In the genomic region with DNA sequence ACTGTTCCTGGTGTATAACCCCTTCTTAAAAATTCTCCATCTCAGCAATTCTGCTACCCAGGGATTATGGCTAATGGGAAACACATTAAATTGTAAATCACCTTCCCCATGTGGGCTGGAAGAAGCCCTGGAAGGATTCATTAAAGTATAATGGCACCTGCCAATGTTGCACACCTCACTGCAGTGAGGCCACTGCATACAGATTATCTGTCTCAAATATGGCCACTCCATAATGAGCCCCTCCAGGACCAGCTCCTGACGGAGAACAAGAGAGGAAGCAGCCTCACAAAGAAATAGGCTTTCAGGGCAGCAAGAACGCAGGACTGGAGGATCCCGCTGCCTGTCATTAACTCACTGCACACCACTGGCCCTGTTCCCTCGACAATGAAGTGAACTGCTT, we compare ENCODE assay signal across 24 mouse cellular contexts.
"Had no signal": no experiment of that assay in that cellular context is flagged by ENCODE, and none has a peak within 500 bp of the region (broad histone marks: within the 10 kb centered on the region; RNA-seq: fewer than 3 reads in every experiment).

No protein-coding gene starts in this region.

- H3K27me3 ChIP-seq: heart, embryonic 12.5 days; hindbrain, embryonic 12.5 days; intestine, embryonic 15.5 days; limb, embryonic 12.5 days had no signal

- H3K4me1 ChIP-seq: heart, embryonic 10.5 days; heart, embryonic 12.5 days; hindbrain, embryonic 10.5 days; hindbrain, embryonic 12.5 days; intestine, embryonic 15.5 days; limb, embryonic 10.5 days; limb, embryonic 12.5 days had no signal

- H3K27ac ChIP-seq: heart, adult 2 months; heart, embryonic 10.5 days; hindbrain, embryonic 10.5 days; hindbrain, embryonic 12.5 days; intestine, embryonic 15.5 days; layer of hippocampus, adult 2 months; left cerebral cortex, adult 2 months; limb, embryonic 10.5 days; limb, embryonic 12.5 days had no signal

- H3K4me2 ChIP-seq: heart, embryonic 12.5 days; hindbrain, embryonic 12.5 days; intestine, embryonic 15.5 days; limb, embryonic 12.5 days had no signal

- H3K9ac ChIP-seq: heart, embryonic 12.5 days; hindbrain, embryonic 12.5 days; intestine, embryonic 15.5 days; limb, embryonic 12.5 days had no signal

- DNase-seq: gastrocnemius, postnatal 14 days; gastrocnemius, postnatal 36 days; heart, adult 11 months; heart, adult 2 months; heart, postnatal 10 days; heart, postnatal 4 days; kidney, adult 18-20 months; kidney, adult 8-10 months; kidney, postnatal 10 days; kidney, postnatal 25 days; kidney, postnatal 4 days; liver had no signal

- H3K9me3 ChIP-seq: heart, embryonic 10.5 days; heart, embryonic 12.5 days; hindbrain, embryonic 10.5 days; hindbrain, embryonic 12.5 days; intestine, embryonic 15.5 days; limb, embryonic 10.5 days; limb, embryonic 12.5 days had no signal

- ATAC-seq: hindbrain, embryonic 16.5 days; inflammation-experienced regulatory T-cells, adult 6 months; intestine, embryonic 15.5 days; intestine, postnatal 0 days had no signal

- H3K4me3 ChIP-seq: heart, adult 2 months; heart, embryonic 10.5 days; heart, embryonic 12.5 days; hindbrain, embryonic 10.5 days; hindbrain, embryonic 12.5 days; intestine, embryonic 15.5 days; layer of hippocampus, adult 2 months; left cerebral cortex, adult 2 months; limb, embryonic 10.5 days; limb, embryonic 12.5 days had no signal

- H3K36me3 ChIP-seq: heart, embryonic 10.5 days; heart, embryonic 12.5 days; hindbrain, embryonic 10.5 days; hindbrain, embryonic 12.5 days; intestine, embryonic 15.5 days; limb, embryonic 10.5 days; limb, embryonic 12.5 days had no signal
